Mouse (Mus musculus) spleen, adult 2 months (tissue): Measurements from ENCODE around the gene Cebpe. TPM values are rescaled to one million over a fixed set of nuclear protein-coding genes. Genes with fewer than 3 reads are reported as not detected.

Experiments used
- DNase-seq, 2 experiments: peaks; one replicate each; pipeline versions ENCODE4 v3.0.0 to v3.0.0-alpha.2; 2012 to 2021; ENCODE audit warnings: low spot score in 2 of 2, low read depth in 1 of 2
- H3K27ac ChIP-seq: fragments of 200-500 bp; 2 replicates; pipeline ENCODE4 v1.5.1; 2012; ENCODE audit warnings: low read length, inconsistent platforms; ENCODE audit not compliant: insufficient read depth
- H3K27me3 ChIP-seq: fragments of 200-500 bp; 2 replicates; pipeline ENCODE4 v1.6.1; 2012; ENCODE audit warnings: mild to moderate bottlenecking, moderate library complexity, low read length, inconsistent platforms; ENCODE audit not compliant: control insufficient read depth, insufficient read depth
- H3K36me3 ChIP-seq: fragments of 200-500 bp; 2 replicates; pipeline ENCODE4 v1.6.1; 2012; ENCODE audit warnings: mild to moderate bottlenecking, low read length, inconsistent platforms; ENCODE audit not compliant: control insufficient read depth, insufficient read depth
- H3K4me1 ChIP-seq: fragments of 200-500 bp; 2 replicates; pipeline ENCODE4 v1.6.1; 2011; ENCODE audit warnings: inconsistent platforms; ENCODE audit not compliant: control insufficient read depth, insufficient read depth, insufficient read length
- H3K4me3 ChIP-seq: fragments of 200-500 bp; 2 replicates; pipeline ENCODE4 v1.5.1; 2011; ENCODE audit warnings: mild to moderate bottlenecking, inconsistent platforms; ENCODE audit not compliant: insufficient read depth, insufficient read length; ENCODE audit errors: extremely low read depth
- CTCF ChIP-seq: fragments of 200-500 bp; IDR thresholded peaks from 2 replicates; pipeline ENCODE4 v1.5.1; 2011; ENCODE audit warnings: mild to moderate bottlenecking, inconsistent platforms; ENCODE audit not compliant: insufficient read depth, insufficient read length, insufficient replicate concordance; ENCODE audit errors: extremely low read depth
- POLR2A ChIP-seq: fragments of 200-500 bp; IDR thresholded peaks from 2 replicates; pipeline ENCODE4 v1.6.1; 2011; ENCODE audit warnings: low read depth, low read length, inconsistent platforms
- WGBS: fragments of 180-500 bp; shearing (Covaris S2); methylation state at CpG from one replicate; pipeline ENCODE4 v1.1.7; 2018; 5-methylcytosine and 5-hydroxymethylcytosine counted together
- polyA plus RNA-seq: library from polyadenylated mRNA; depleted of rRNA; stranded (reverse); fragments of >200 nt; gene quantifications from 2 replicates; pipeline ENCODE4 v1.2.3, GENCODE M21; 2012

Cebpe gene
- polyA plus RNA-seq, 1 experiment: 5.2 TPM

DNA sequence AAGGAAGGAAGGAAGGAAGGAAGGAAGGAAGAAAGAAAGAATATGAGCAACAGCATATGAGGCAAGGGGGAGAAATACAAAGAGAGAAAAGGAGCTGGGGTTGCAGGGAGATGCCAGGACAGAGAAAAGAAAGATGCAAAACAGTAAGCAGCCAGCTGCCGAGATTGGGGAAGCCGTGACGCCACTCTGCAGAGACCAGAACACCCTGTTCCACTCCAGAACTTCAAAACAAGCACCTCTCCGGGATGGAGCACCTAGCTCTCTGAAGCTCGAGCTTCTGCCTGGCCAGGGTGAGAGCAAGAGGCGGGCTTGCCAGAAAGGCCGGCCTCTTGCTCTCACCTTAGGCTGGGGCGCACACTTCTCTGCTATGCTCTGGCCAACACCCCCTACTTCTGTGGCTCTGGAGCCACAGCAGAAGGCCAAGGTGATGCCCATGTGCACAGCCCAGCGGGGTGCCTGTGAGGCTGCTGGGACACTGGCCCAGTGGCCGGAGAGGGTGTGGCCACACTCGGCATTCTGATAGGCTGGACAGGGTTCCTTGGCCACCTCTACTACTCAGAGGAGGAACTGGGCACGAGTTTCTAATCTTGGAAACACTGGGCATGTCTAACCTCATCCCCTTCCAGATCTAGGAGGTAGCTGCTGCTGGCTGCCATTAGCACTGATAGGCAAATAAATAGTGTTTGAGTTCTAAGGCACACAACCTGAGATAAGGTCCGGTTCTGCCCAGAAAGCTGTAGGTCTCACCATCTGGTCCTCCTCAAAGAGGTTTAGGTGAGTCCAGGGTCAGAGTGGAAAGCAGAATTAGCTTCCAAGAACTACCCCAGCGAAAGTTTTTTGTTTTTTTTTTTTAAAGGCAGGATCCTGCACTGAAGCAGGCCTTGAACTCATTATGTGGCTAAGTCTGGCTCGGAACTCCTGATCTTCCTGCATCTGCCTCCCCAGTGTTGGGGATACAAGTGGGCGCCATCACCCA is 36.3 kb upstream of the Cebpe start:
- H3K4me3 ChIP-seq: no peak overlapping the region
- no peaks in the 10 kb centered on the region for H3K36me3 ChIP-seq
- H3K4me1 ChIP-seq: no peaks in the 10 kb centered on the region
- H3K27me3 ChIP-seq: no peaks in the 10 kb centered on the region
- DNase-seq: no peak
- no peak for TF ChIP-seq POLR2A
- TF ChIP-seq CTCF: no peak
- 78% methylated on average over 16 of the region's 16 CpGs for WGBS
- H3K27ac ChIP-seq: no peak overlapping the region

DNA sequence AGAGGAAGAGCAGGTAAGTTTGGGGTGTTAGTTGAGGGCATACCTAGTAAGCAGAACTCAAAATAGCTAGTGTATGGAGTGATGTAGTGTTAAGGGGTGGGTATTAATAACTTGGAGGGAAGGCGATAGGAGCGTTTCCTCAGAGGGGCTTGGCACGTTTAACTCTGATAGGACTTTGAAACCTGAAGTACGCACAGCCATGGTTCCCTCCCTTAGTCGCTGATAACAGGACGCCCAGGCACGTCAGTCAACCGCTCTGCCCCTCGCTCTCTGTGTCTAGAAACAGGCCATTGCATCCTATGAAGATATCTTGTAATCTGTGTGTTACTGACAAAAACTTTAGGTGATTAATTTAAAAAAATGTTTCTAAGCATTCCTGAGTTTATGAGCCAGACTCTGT is 34.1 kb upstream of the Cebpe start:
- no peaks in the 10 kb centered on the region for H3K4me1 ChIP-seq
- 91% methylated on average over 9 of the region's 9 CpGs for WGBS
- no peak overlapping the region for H3K27ac ChIP-seq
- H3K4me3 ChIP-seq: no peak overlapping the region
- TF ChIP-seq CTCF (no peak), POLR2A (no peak)
- DNase-seq: no peak
- no peaks in the 10 kb centered on the region for H3K27me3 ChIP-seq
- no peaks in the 10 kb centered on the region for H3K36me3 ChIP-seq

DNA sequence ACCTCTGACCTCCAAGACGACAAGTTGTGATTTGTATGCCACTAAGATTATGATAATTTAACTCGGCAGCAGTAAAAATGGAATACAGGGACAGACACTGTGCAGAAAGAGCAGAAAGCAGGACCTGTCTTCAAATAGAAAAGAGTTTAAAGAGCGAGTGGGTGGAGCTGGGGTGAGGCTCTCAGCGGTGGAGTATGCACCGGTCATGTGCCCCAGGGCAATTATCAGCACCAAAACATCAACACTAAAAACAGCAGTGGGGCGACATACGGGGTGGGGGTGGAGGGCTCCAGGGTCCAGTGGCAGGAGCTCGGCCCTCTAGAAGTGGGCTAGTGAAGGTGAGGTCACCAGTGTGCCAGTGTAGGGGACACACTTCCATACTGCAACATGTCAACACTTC is 32.5 kb upstream of the Cebpe start:
- 80% methylated on average over 8 of the region's 8 CpGs for WGBS
- TF ChIP-seq POLR2A (no peak), CTCF (no peak)
- Histone ChIP-seq H3K27ac (no peak overlapping the region), H3K27me3 (no peaks in the 10 kb centered on the region), H3K4me1 (no peaks in the 10 kb centered on the region), H3K36me3 (no peaks in the 10 kb centered on the region), H3K4me3 (no peak overlapping the region)
- DNase-seq: no peak

DNA sequence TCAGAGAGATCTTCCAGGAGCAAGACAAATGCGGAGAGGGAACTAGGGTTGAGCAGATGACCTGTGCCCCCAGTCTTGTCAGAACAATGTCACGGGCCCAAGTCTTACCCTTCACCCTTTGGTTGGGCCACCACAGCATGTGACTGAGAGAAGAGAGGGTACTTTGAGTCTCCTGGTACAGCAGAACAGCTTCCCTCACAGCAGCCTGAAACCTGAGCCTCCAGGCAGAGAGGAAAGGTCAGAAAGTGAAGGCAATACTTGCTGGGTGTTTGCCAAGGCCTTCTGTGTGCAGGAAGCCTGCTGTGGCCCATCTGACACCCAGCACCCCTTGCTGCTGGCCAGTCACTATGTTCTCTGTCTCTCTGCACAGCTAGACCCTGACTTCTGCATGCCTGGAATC is 30.4 kb upstream of the Cebpe start:
- TF ChIP-seq CTCF (no peak), POLR2A (no peak)
- Histone ChIP-seq H3K36me3 (no peaks in the 10 kb centered on the region), H3K27me3 (no peaks in the 10 kb centered on the region), H3K4me3 (no peak overlapping the region), H3K4me1 (no peaks in the 10 kb centered on the region), H3K27ac (no peak overlapping the region)
- DNase-seq: no peak
- 89% methylated on average over 2 of the region's 2 CpGs for WGBS

DNA sequence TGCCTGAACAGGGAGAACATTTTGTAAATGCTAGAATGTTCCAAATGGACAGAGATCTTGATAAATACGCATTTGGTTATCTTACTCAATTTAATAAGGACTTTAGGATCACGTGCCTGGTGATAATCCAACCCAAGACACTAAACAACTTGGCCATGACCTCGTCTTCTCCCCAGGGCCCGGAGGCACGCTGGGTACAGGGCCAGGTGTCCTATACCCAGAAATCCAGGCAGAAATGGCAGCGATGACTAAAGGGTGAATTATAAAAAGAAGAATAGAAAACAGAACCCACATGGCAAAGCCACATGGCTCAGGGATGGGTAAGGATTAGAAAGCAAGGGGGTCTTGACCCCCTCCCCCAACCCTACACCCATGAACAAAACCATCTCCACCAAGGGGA is 29.7 kb upstream of the Cebpe start:
- H3K27me3 ChIP-seq: no peaks in the 10 kb centered on the region
- WGBS: 86% methylated on average over 6 of the region's 6 CpGs

DNA sequence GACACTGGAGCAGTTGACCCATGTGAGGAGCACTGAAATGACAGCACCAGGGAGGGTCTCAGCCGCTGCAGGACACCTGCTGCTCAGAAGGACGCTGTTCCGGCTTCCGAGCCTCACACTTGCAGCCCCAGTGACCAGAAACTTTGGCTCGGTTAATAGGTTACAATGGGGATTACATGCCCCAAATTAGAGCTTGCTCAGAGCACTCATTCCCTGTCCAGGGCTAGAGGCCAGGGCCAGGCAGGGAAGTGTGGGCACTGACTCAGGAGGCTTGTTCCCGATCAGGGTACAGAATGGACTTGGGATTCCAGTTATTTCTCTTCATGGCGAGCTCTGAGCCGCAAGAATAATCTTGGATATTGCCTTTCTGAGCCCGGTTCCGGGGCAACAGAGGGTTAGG is 25.7 kb upstream of the Cebpe start:
- DNase-seq: no peak
- TF ChIP-seq CTCF (no peak), POLR2A (no peak)
- H3K4me3 ChIP-seq: no peak overlapping the region
- H3K4me1 ChIP-seq: no peaks in the 10 kb centered on the region
- WGBS: 95% methylated on average over 10 of the region's 10 CpGs
- H3K27me3 ChIP-seq: no peaks in the 10 kb centered on the region
- H3K27ac ChIP-seq: no peak overlapping the region
- H3K36me3 ChIP-seq: no peaks in the 10 kb centered on the region

More for the DNA sequence above, 29.7 kb upstream of the Cebpe start:
- no peaks in the 10 kb centered on the region for H3K36me3 ChIP-seq
- DNase-seq: no peak
- H3K4me3 ChIP-seq: no peak overlapping the region
- TF ChIP-seq POLR2A: no peak
- H3K4me1 ChIP-seq: no peaks in the 10 kb centered on the region
- H3K27ac ChIP-seq: no peak overlapping the region
